Mouse (Mus musculus) hindbrain, embryonic 16.5 days (tissue): ENCODE data around the gene Tnfrsf4. TPM values are rescaled to one million over a fixed set of nuclear protein-coding genes. Genes with fewer than 3 reads are reported as not detected.
A peak's percentile ranks its signal among the peaks of the same experiment; 100 is the strongest.

Source experiments
- ATAC-seq: fragments of 200-750 bp; cut with Nextera tagmentation; 2 replicates; pipeline ENCODE4 v1.8.0; 2017; ENCODE audit warnings: moderate TSS enrichment, moderate library complexity
- H3K27ac ChIP-seq: fragments of 300-500 bp; sonication (generic); 2 replicates; pipeline ENCODE4 v1.5.1; 2014; ENCODE audit warnings: low read depth, mild to moderate bottlenecking, control low read depth, low read length, moderate library complexity
- H3K27me3 ChIP-seq: fragments of 300-500 bp; sonication (generic); replicated peaks from 2 replicates; pipeline ENCODE4 v1.6.1; 2014; ENCODE audit warnings: low read length; ENCODE audit not compliant: control insufficient read depth, insufficient read depth
- H3K36me3 ChIP-seq: fragments of 300-500 bp; sonication (generic); 2 replicates; pipeline ENCODE4 v1.6.1; 2014; ENCODE audit warnings: mild to moderate bottlenecking, low read length, moderate library complexity, mixed read lengths; ENCODE audit not compliant: control insufficient read depth, insufficient read depth
- H3K4me1 ChIP-seq: fragments of 300-500 bp; sonication (generic); 2 replicates; pipeline ENCODE4 v1.6.1; 2014; ENCODE audit warnings: low read depth, low read length; ENCODE audit not compliant: control insufficient read depth, insufficient read depth
- H3K4me2 ChIP-seq: fragments of 300-500 bp; sonication (generic); 2 replicates; pipeline ENCODE4 v1.6.1; 2014; ENCODE audit warnings: mild to moderate bottlenecking, low read length, control low read depth, moderate library complexity
- H3K4me3 ChIP-seq: fragments of 300-500 bp; sonication (generic); 2 replicates; pipeline ENCODE4 v1.5.1; 2014; ENCODE audit warnings: mild to moderate bottlenecking, low read length, control low read depth, moderate library complexity
- H3K9ac ChIP-seq: fragments of 300-500 bp; sonication (generic); 2 replicates; pipeline ENCODE4 v1.6.1; 2014; ENCODE audit warnings: low read depth, mild to moderate bottlenecking, control low read depth, low read length, moderate library complexity
- H3K9me3 ChIP-seq: fragments of 300-500 bp; sonication (generic); 2 replicates; pipeline ENCODE4 v1.6.1; 2014; ENCODE audit warnings: mild to moderate bottlenecking, low read length, moderate library complexity; ENCODE audit not compliant: control insufficient read depth
- WGBS: fragments of 180-500 bp; shearing (Covaris S2); extraction: QIAGEN DNeasy Blood & Tissue Kit; methylation state at CpG from one replicate; pipeline ENCODE4 v1.1.7; 2014; 5-methylcytosine and 5-hydroxymethylcytosine counted together
- polyA plus RNA-seq: library from polyadenylated mRNA; unstranded; fragments of >200 nt; fragmentation: Nextera tagmentation; extraction: Ambion mirVana; gene quantifications from 2 replicates; pipeline ENCODE4 v1.2.1, GENCODE M21; 2015

The Tnfrsf4 gene
- 0.64 TPM in 1 of 2 replicates, not detected in the other for polyA plus RNA-seq

DNA sequence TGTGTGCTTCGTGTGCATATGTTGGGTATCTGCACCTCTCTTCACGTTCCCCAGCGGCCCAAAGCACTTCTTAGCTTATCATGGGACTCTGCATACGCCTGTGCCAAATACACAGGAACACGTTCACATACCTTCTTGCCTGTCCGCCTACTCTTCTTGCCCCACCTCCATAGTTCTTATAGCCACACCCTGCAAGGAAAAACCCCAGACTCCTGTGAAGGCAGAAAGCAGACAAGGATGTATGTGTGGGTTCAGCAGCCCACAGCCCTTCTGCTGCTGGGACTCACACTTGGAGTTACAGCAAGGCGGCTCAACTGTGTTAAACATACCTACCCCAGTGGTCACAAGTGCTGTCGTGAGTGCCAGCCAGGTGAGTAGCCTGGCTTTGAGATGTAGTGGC, at the start of gene Tnfrsf4:
Gene Tnfrsf4, plus strand, starts transcription at position 207 of the 400 bp plus-strand sequence.
- Histone ChIP-seq H3K9ac (no peak within 1 kb of the TSS), H3K36me3 (peaks cover 30% of the 10 kb centered on the region), H3K4me1 (no peaks in the 10 kb centered on the region), H3K4me3 (no peak within 1 kb of the TSS), H3K4me2 (no peak within 1 kb of the TSS), H3K9me3 (no peaks in the 10 kb centered on the region), H3K27ac (no peak within 1 kb of the TSS), H3K27me3 (no peaks in the 10 kb centered on the region)
- WGBS: 88% methylated on average over 8 of the region's 8 CpGs
- ATAC-seq: no peak

DNA sequence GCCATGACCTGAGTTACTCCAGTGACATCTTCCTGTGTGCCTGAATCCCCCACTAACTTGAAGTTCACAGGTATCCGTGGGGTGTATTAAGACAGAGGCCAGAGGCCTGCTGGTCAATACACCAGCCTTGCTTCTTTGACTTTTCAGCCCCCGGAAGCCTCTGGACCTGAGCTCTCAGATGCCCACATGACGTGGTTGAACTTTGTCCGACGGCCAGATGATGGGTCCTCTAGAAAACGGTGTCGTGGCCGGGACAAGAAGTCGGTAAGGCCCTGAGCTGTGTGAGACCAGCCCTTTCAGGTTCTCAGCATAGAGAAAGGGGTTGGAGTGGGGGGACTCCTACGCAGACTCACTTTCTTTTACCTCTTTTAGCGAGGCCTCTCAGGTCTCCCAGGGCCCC, 49.2 kb upstream of the Tnfrsf4 start:
- Histone ChIP-seq H3K9ac (no peak overlapping the region), H3K27me3 (no peaks in the 10 kb centered on the region), H3K27ac (no peak overlapping the region), H3K36me3 (peaks cover 4% of the 10 kb centered on the region; the same call in 1 of the 2 replicates), H3K4me3 (no peak overlapping the region), H3K4me2 (no peak overlapping the region), H3K9me3 (no peaks in the 10 kb centered on the region), H3K4me1 (peaks cover 9% of the 10 kb centered on the region; the same call in 1 of the 2 replicates)
- ATAC-seq: no peak
- 94% methylated on average over 11 of the region's 11 CpGs for WGBS

DNA sequence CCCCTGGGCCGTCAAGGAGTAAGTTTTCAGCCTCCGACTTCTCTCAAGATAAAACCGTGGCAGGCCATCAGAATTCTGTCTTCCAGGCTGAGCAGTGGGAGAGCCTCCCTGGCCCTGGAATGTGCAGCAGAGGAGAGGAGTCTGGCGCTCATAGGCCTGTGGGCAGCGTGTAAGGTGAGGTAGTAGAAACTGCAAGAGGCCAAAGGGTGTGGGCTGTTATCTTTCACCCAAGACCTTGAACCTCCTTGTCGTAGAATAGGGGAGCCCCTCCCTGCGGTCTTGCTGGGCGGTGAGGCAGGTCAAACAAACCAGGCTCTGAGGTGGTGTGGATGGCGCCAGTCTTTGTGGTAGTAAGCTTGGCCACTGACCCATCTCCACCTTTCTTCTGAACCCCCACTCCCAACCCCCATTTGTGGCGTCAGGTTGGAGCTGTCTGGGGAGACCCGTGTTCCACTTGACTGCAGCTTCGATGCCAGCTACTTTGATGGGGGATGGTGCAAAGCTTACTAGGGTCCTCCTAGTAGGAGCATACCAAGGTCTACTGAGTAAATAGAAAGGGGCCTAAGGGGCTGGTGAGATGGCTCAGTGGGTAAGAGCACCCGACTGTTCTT, 44.5 kb upstream of the Tnfrsf4 start:
- Histone ChIP-seq H3K4me3 (no peak overlapping the region), H3K4me1 (no peaks in the 10 kb centered on the region), H3K36me3 (no peaks in the 10 kb centered on the region; the same call in 1 of the 2 replicates), H3K27me3 (no peaks in the 10 kb centered on the region), H3K9ac (no peak overlapping the region), H3K4me2 (no peak overlapping the region), H3K27ac (no peak overlapping the region), H3K9me3 (no peaks in the 10 kb centered on the region)
- ATAC-seq: no peak
- WGBS: 87% methylated on average over 13 of the region's 13 CpGs

DNA sequence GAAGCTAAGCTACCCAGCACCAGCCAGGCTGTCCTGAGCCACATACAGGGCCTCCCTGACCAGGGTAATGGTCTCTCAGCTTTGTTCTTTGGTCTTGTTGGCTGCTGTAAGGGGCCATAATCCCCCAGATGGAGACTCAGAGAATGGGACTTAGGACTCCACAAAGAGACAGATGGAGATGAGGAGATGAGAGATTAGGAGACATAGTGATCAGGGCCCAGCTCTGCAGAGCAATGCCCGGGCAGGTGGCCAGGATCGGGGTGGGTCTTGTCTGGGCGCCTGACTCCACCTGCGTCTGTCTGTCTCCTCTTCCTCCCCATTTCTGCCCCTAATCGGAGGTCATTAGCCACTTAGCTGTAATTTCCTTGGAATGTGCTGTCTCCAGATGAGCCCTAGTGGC, 43.4 kb upstream of the Tnfrsf4 start:
- WGBS: 93% methylated on average over 5 of the region's 5 CpGs
- H3K9ac ChIP-seq: no peak overlapping the region

DNA sequence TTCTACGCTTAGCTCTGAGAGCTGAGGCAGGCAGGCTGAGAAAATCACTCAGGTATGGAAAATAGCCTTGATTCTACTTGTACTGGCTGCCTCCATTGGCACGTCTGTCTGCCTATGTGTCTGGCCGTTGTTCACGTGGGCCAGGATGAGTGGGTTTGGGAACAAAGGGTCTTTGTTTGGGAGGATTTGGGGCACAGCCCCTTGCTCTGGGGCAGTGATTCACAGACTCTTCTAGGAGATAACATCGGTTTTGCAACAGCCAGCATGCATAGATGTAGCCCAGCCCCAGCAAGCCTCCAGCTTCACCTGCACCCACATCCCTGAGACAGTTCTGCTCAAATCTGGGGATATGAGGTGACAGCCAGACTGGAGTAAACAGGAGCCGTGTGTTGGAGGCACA, 41.0 kb upstream of the Tnfrsf4 start:
- ATAC-seq: no peak
- Histone ChIP-seq H3K27ac (no peak overlapping the region), H3K4me3 (no peak overlapping the region), H3K9me3 (no peaks in the 10 kb centered on the region), H3K4me1 (no peaks in the 10 kb centered on the region), H3K4me2 (no peak overlapping the region), H3K27me3 (no peaks in the 10 kb centered on the region), H3K9ac (no peak overlapping the region), H3K36me3 (no peaks in the 10 kb centered on the region)
- 66% methylated on average over 6 of the region's 6 CpGs for WGBS

More for the DNA sequence above, 43.4 kb upstream of the Tnfrsf4 start:
- no peak overlapping the region for H3K4me3 ChIP-seq
- no peaks in the 10 kb centered on the region for H3K9me3 ChIP-seq
- ATAC-seq: no peak
- H3K4me1 ChIP-seq: no peaks in the 10 kb centered on the region
- H3K27me3 ChIP-seq: no peaks in the 10 kb centered on the region
- H3K27ac ChIP-seq: no peak overlapping the region
- no peak overlapping the region for H3K4me2 ChIP-seq
- H3K36me3 ChIP-seq: no peaks in the 10 kb centered on the region

DNA sequence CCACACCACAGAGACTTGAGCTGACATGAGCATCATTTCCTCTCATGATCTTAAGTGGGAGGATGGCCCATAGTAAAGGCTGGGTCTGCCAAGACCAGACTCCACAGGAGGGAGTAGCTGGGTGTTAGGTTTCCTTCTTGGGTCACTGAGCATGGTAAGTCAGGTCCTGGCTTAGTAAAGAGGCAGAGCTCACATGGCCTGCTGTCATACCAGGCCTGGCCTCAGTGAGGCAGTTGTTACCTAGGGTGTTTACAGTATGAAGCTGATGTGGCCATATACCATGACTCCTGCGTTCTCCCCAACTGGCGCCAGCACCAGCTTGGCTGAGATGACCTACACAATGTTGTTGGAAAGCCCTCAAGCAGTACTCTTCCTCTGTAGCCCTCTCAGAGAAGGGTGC, 40.4 kb upstream of the Tnfrsf4 start:
- WGBS: 83% methylated on average over 2 of the region's 2 CpGs
- H3K9me3 ChIP-seq: no peaks in the 10 kb centered on the region
- no peaks in the 10 kb centered on the region for H3K4me1 ChIP-seq
- H3K27ac ChIP-seq: no peak overlapping the region
- H3K4me2 ChIP-seq: no peak overlapping the region
- no peak overlapping the region for H3K9ac ChIP-seq
- H3K27me3 ChIP-seq: no peaks in the 10 kb centered on the region
- H3K36me3 ChIP-seq: no peaks in the 10 kb centered on the region
- ATAC-seq: no peak
- no peak overlapping the region for H3K4me3 ChIP-seq

DNA sequence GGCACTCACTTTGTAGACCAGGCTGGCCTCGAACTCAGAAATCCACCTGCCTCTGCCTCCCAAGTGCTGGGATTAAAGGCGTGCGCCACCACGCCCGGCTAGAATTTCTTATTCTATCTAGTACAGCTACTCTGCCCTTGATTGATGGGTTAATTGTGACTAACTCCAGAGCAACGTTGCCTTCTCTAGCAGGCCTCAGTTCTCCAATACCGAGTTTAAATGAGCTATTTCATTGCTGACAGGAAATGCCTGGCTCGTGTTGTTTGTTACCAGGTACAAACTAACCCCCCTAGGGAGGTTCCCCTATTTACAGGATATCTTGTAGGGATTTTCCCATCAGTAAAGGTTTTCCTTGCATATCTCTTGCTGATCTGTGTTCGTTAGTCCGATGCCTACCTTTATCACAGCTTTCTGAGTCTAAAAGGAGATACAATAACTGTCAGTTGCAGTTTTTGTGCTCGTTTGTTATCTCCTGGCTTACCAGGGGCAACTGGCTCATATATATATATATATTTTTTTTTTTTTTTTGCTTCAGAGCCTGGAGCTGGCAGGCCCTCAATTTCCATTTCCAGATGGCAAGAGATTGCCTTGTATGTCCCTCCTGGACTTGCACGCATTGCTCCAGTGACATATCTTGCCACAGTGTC, 32.1 kb upstream of the Tnfrsf4 start:
- no peak for ATAC-seq
- no peaks in the 10 kb centered on the region for H3K36me3 ChIP-seq
- no peak overlapping the region for H3K4me3 ChIP-seq
- 82% methylated on average over 12 of the region's 12 CpGs for WGBS
- H3K9ac ChIP-seq: no peak overlapping the region
- H3K9me3 ChIP-seq: no peaks in the 10 kb centered on the region
- H3K27ac ChIP-seq: no peak overlapping the region
- H3K4me2 ChIP-seq: no peak overlapping the region
- no peaks in the 10 kb centered on the region for H3K27me3 ChIP-seq
- no peaks in the 10 kb centered on the region for H3K4me1 ChIP-seq

DNA sequence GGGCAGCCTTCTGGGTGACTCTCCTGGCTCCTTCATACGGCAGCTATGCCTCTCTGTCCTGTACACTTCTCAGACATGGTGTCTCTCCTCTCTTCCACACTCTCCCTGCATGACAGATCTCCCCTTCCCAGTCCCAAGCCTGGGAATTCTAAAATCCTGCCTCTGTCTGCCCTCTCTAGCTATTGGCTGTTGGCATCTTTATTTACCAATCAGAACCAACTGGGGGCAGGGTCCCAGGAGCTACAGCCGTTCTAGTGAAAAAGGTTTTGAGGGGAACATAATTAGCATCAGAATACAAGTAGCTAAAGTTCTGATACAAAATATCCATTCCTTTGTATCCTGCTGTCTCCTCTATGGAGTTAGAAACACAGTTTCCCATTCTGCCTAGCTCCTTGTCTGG, 29.9 kb upstream of the Tnfrsf4 start:
- Histone ChIP-seq H3K27me3 (no peaks in the 10 kb centered on the region), H3K9ac (no peak overlapping the region), H3K27ac (no peak overlapping the region), H3K9me3 (no peaks in the 10 kb centered on the region), H3K4me3 (no peak overlapping the region), H3K4me1 (no peaks in the 10 kb centered on the region), H3K36me3 (no peaks in the 10 kb centered on the region), H3K4me2 (no peak overlapping the region)
- no peak for ATAC-seq
- WGBS: 4% methylated on average over 2 of the region's 2 CpGs

DNA sequence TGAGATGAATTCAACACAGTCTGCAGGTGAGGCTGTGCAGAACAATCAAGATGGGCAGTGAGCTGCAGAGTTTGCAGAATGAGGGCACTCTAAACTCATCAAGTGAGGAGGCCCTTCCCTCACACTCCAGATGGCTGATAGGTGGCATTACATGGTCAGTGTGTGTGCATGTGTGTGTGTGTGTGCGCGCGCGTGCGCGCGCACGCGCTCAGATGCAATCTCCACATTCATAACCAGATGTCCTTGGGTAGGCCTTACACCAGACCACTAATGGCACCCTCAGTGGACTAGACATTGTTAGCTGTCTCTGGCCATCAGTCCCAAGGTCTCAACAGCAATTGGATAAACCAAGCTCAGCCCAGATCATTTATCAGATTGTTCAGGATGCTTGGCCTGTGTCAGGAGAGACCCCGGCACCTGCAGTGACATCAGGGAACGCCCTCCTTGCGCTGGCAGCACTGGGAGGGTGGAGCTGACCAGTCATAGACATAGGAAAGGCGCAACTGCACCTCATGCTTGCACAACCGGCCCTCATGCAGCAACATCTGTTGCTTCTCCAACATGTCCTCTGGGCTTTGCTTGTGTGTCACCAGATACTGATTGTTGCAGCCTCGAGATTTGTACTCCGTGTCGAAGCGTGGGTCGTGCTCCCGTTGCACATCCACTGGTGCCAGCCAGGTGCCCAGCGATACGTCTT, 22.3 kb upstream of the Tnfrsf4 start:
- ATAC-seq: no peak
- WGBS: 88% methylated on average over 22 of the region's 22 CpGs

More for the DNA sequence above, 22.3 kb upstream of the Tnfrsf4 start:
- Histone ChIP-seq H3K4me3 (peak overlapping the region; percentile 80), H3K27ac (peak overlapping the region; percentile 97), H3K4me2 (peak overlapping the region; percentile 95), H3K9me3 (no peaks in the 10 kb centered on the region), H3K4me1 (peaks cover 21% of the 10 kb centered on the region), H3K27me3 (no peaks in the 10 kb centered on the region), H3K9ac (peak overlapping the region; percentile 91), H3K36me3 (no peaks in the 10 kb centered on the region)
